Mouse (Mus musculus) heart, embryonic 15.5 days (tissue): ENCODE measurements around the gene Ensa. TPM values are rescaled to one million over a fixed set of nuclear protein-coding genes. Genes with fewer than 3 reads are reported as not detected.
"Not testable (repeated sequence)": the region's sequence is repeated elsewhere in the genome, so short reads cannot be mapped to it uniquely, and the experiment has no call there.

ENCODE experiments used
- ATAC-seq: fragments of 200-750 bp; cut with Nextera tagmentation; replicated peaks from 2 replicates; pipeline ENCODE4 v1.8.0; 2017; ENCODE audit warnings: low read depth, moderate TSS enrichment; ENCODE audit not compliant: insufficient number of reproducible peaks, insufficient read depth, low FRiP score
- H3K27ac ChIP-seq: fragments of 300-500 bp; sonication (generic); 2 replicates; pipeline ENCODE4 v1.5.1; 2015; ENCODE audit warnings: mild to moderate bottlenecking, inconsistent platforms
- H3K27me3 ChIP-seq: fragments of 300-500 bp; sonication (generic); 2 replicates; pipeline ENCODE4 v1.6.1; 2015; ENCODE audit warnings: inconsistent platforms
- H3K36me3 ChIP-seq: fragments of 300-500 bp; sonication (generic); 2 replicates; pipeline ENCODE4 v1.6.1; 2015; ENCODE audit warnings: mild to moderate bottlenecking, inconsistent platforms
- H3K4me1 ChIP-seq: fragments of 300-500 bp; sonication (generic); replicated peaks from 2 replicates; pipeline ENCODE4 v1.6.1; 2015; ENCODE audit warnings: inconsistent platforms
- H3K4me2 ChIP-seq: fragments of 300-500 bp; sonication (generic); 2 replicates; pipeline ENCODE4 v1.6.1; 2015; ENCODE audit warnings: inconsistent platforms, mild to moderate bottlenecking, moderate library complexity
- H3K4me3 ChIP-seq: fragments of 300-500 bp; sonication (generic); 2 replicates; pipeline ENCODE4 v1.5.1; 2015; ENCODE audit warnings: mild to moderate bottlenecking, inconsistent platforms
- H3K9ac ChIP-seq: fragments of 300-500 bp; sonication (generic); 2 replicates; pipeline ENCODE4 v1.6.1; 2015; ENCODE audit warnings: mild to moderate bottlenecking, inconsistent platforms
- H3K9me3 ChIP-seq: fragments of 300-500 bp; sonication (generic); replicated peaks from 2 replicates; pipeline ENCODE4 v1.6.1; 2016; ENCODE audit warnings: inconsistent platforms
- WGBS: fragments of 180-500 bp; shearing (Covaris S2); methylation state at CpG from one replicate; pipeline ENCODE4 v1.1.7; 2015; ENCODE audit warnings: mixed read lengths; 5-methylcytosine and 5-hydroxymethylcytosine counted together
- polyA plus RNA-seq: library from polyadenylated mRNA; unstranded; fragments of >200 nt; fragmentation: Nextera tagmentation; extraction: Ambion mirVana; gene quantifications from 2 replicates; pipeline ENCODE4 v1.2.1, GENCODE M21; 2015

Ensa gene
- polyA plus RNA-seq, 1 experiment from 2014 or later, result 45.8 TPM

- H3K4me1 ChIP-seq, result peaks cover 7% of the 10 kb centered on the region
- H3K27ac ChIP-seq, result no peak overlapping the region
- no peaks in the 10 kb centered on the region for H3K27me3 ChIP-seq
- no peaks in the 10 kb centered on the region for H3K9me3 ChIP-seq
- no peak overlapping the region for H3K4me3 ChIP-seq
- no peak overlapping the region for H3K4me2 ChIP-seq
- H3K36me3 ChIP-seq, result no peaks in the 10 kb centered on the region
- H3K9ac ChIP-seq, result no peak overlapping the region
- ATAC-seq, result no peak
- 54% methylated on average over 10 of the region's 10 CpGs for WGBS
Observed at GRCm38 (mm10) chr3:95645313-95646235, 20.8 kb downstream of the Ensa start.

- 90% methylated on average over 5 of the region's 5 CpGs for WGBS
- Histone ChIP-seq H3K9ac (no peak overlapping the region), H3K27me3 (no peaks in the 10 kb centered on the region), H3K4me1 (peaks cover 23% of the 10 kb centered on the region), H3K4me3 (no peak overlapping the region), H3K4me2 (no peak overlapping the region), H3K9me3 (no peaks in the 10 kb centered on the region), H3K36me3 (no peaks in the 10 kb centered on the region), H3K27ac (no peak overlapping the region)
- ATAC-seq, result no peak
Observed at GRCm38 (mm10) chr3:95648016-95648415, 23.2 kb downstream of the Ensa start.

GRCm38 (mm10) chr3:95650276-95651032 is 25.7 kb downstream of the Ensa start:
- H3K36me3 ChIP-seq, result no peaks in the 10 kb centered on the region
- no peak overlapping the region for H3K4me3 ChIP-seq
- 49% methylated on average over 6 of the region's 6 CpGs for WGBS
- no peaks in the 10 kb centered on the region for H3K9me3 ChIP-seq
- H3K4me1 ChIP-seq, result peaks cover 33% of the 10 kb centered on the region
- no peak overlapping the region for H3K4me2 ChIP-seq
- peak overlapping the region; percentile 82 for H3K27ac ChIP-seq
- H3K27me3 ChIP-seq, result no peaks in the 10 kb centered on the region
- peak; percentile 31 for ATAC-seq
- no peak overlapping the region for H3K9ac ChIP-seq

GRCm38 (mm10) chr3:95651033-95651373 is 26.2 kb downstream of the Ensa start:
- Histone ChIP-seq H3K9me3 (no peaks in the 10 kb centered on the region), H3K27me3 (no peaks in the 10 kb centered on the region), H3K9ac (no peak overlapping the region), H3K27ac (peak overlapping the region; percentile 82), H3K4me1 (peaks cover 33% of the 10 kb centered on the region), H3K36me3 (no peaks in the 10 kb centered on the region), H3K4me2 (no peak overlapping the region), H3K4me3 (no peak overlapping the region)
- no peak for ATAC-seq
- WGBS, result 71% methylated on average over 3 of the region's 3 CpGs

- ATAC-seq, result no peak
- Histone ChIP-seq H3K4me2 (no peak overlapping the region), H3K36me3 (no peaks in the 10 kb centered on the region), H3K27ac (peak overlapping the region; percentile 82), H3K27me3 (no peaks in the 10 kb centered on the region), H3K9ac (no peak overlapping the region), H3K4me1 (peaks cover 33% of the 10 kb centered on the region), H3K4me3 (no peak overlapping the region), H3K9me3 (no peaks in the 10 kb centered on the region)
- WGBS, result 88% methylated on average over 16 of the region's 16 CpGs
Observed at GRCm38 (mm10) chr3:95651391-95652203, 26.8 kb downstream of the Ensa start.

- no peaks in the 10 kb centered on the region for H3K27me3 ChIP-seq
- no peak overlapping the region for H3K4me2 ChIP-seq
- WGBS, result 69% methylated on average over 7 of the region's 7 CpGs
- H3K27ac ChIP-seq, result no peak overlapping the region
- H3K4me1 ChIP-seq, result peaks cover 33% of the 10 kb centered on the region
- H3K4me3 ChIP-seq, result no peak overlapping the region
- no peak overlapping the region for H3K9ac ChIP-seq
- no peak for ATAC-seq
- H3K36me3 ChIP-seq, result no peaks in the 10 kb centered on the region
- H3K9me3 ChIP-seq, result no peaks in the 10 kb centered on the region
Observed at GRCm38 (mm10) chr3:95652204-95652811, 27.5 kb downstream of the Ensa start.

- Histone ChIP-seq H3K27ac (no peak overlapping the region), H3K36me3 (no peaks in the 10 kb centered on the region), H3K4me2 (no peak overlapping the region), H3K27me3 (no peaks in the 10 kb centered on the region), H3K9ac (no peak overlapping the region), H3K9me3 (no peaks in the 10 kb centered on the region), H3K4me3 (no peak overlapping the region), H3K4me1 (peaks cover 37% of the 10 kb centered on the region)
- no peak for ATAC-seq
- WGBS, result 38% methylated on average over 6 of the region's 6 CpGs
Observed at GRCm38 (mm10) chr3:95652871-95653270, 28.1 kb downstream of the Ensa start.

GRCm38 (mm10) chr3:95653473-95654034 is 28.8 kb downstream of the Ensa start:
- Histone ChIP-seq H3K9me3 (no peaks in the 10 kb centered on the region), H3K9ac (0 out of 2 replicates have a peak overlapping the region, but pooled peaks have one; percentile 28), H3K27ac (peak overlapping the region; percentile 18; the same call in 1 of the 2 replicates), H3K36me3 (no peaks in the 10 kb centered on the region), H3K4me2 (peak overlapping the region; percentile 34; the same call in 1 of the 2 replicates), H3K27me3 (no peaks in the 10 kb centered on the region), H3K4me1 (peaks cover 40% of the 10 kb centered on the region), H3K4me3 (no peak overlapping the region)
- WGBS, result 21% methylated on average over 11 of the region's 11 CpGs
- no peak for ATAC-seq

GRCm38 (mm10) chr3:95654371-95654770 is 29.6 kb downstream of the Ensa start:
- ATAC-seq, H3K9ac ChIP-seq, H3K4me2 ChIP-seq, H3K4me3 ChIP-seq, H3K27me3 ChIP-seq, H3K27ac ChIP-seq, H3K9me3 ChIP-seq, H3K36me3 ChIP-seq: not testable (repeated sequence)
- WGBS, result 93% methylated on average over 3 of the region's 3 CpGs
- H3K4me1 ChIP-seq, result peaks cover 40% of the 10 kb centered on the region

GRCm38 (mm10) chr3:95655437-95655836 is 30.6 kb downstream of the Ensa start:
- H3K36me3 ChIP-seq, result 0 out of 2 replicates have a peak, but pooled peaks cover under 1% of the 10 kb centered on the region
- H3K27me3 ChIP-seq, result no peaks in the 10 kb centered on the region
- ATAC-seq, result no peak
- no peak overlapping the region for H3K9ac ChIP-seq
- no peaks in the 10 kb centered on the region for H3K9me3 ChIP-seq
- no peak overlapping the region for H3K27ac ChIP-seq
- 86% methylated on average over 5 of the region's 5 CpGs for WGBS
- H3K4me3 ChIP-seq, result no peak overlapping the region
- peaks cover 36% of the 10 kb centered on the region for H3K4me1 ChIP-seq
- H3K4me2 ChIP-seq, result no peak overlapping the region
